Mouse (Mus musculus): ENCODE measurements at regions not wholly inside any gene's neighbourhood (a gene's known extent, or its start where the extent isn't known, plus 50 kb on each side); places are given as distances from the start of the nearest gene placed in this dataset.
A peak's percentile ranks its signal among the peaks of the same experiment; 100 is the strongest.
"Not testable (repeated sequence)": the region's sequence is repeated elsewhere in the genome, so short reads cannot be mapped to it uniquely, and the experiment has no call there.

- DNase-seq (ENCODE audit: extremely low read depth, low read depth): no peak
Measured at GRCm38 (mm10) chr3:5806947-5807575, 56.5 kb downstream of the Gm8797 start.

GRCm38 (mm10) chr3:5811071-5811590 is 60.5 kb downstream of the Gm8797 start:
- no peak for DNase-seq (ENCODE audit: extremely low read depth, low read depth)

- not testable (repeated sequence) for DNase-seq (ENCODE audit: extremely low read depth, low read depth)
Measured at GRCm38 (mm10) chr3:5820243-5820642, 69.6 kb downstream of the Gm8797 start.

- DNase-seq (ENCODE audit: extremely low read depth, low read depth): not testable (repeated sequence)
Measured at GRCm38 (mm10) chr3:5860237-5860636, 109.6 kb downstream of the Gm8797 start.

GRCm38 (mm10) chr3:5870407-5870806 is 119.8 kb downstream of the Gm8797 start:
- DNase-seq (ENCODE audit: extremely low read depth, low read depth): no peak

GRCm38 (mm10) chr3:5879113-5879512 is 128.5 kb downstream of the Gm8797 start:
- DNase-seq (ENCODE audit: extremely low read depth, low read depth): no peak

- DNase-seq (ENCODE audit: extremely low read depth, low read depth): peak; percentile 42
Measured at GRCm38 (mm10) chr3:5917536-5917935, 166.9 kb downstream of the Gm8797 start.

GRCm38 (mm10) chr3:5950243-5950642 is 199.6 kb downstream of the Gm8797 start:
- DNase-seq (ENCODE audit: extremely low read depth, low read depth): not testable (repeated sequence)

- DNase-seq (ENCODE audit: extremely low read depth, low read depth): not testable (repeated sequence)
Measured at GRCm38 (mm10) chr3:5989011-5989645, 238.5 kb downstream of the Gm8797 start.

- no peak for DNase-seq (ENCODE audit: extremely low read depth, low read depth)
Measured at GRCm38 (mm10) chr3:6004423-6004822, 253.8 kb downstream of the Gm8797 start.

GRCm38 (mm10) chr3:6018749-6019148 is 268.1 kb downstream of the Gm8797 start:
- DNase-seq (ENCODE audit: extremely low read depth, low read depth): no peak

GRCm38 (mm10) chr3:6041325-6041724 is 290.7 kb downstream of the Gm8797 start:
- not testable (repeated sequence) for DNase-seq (ENCODE audit: extremely low read depth, low read depth)

- DNase-seq (ENCODE audit: extremely low read depth, low read depth): no peak
Measured at GRCm38 (mm10) chr3:6049472-6050045, 299.0 kb downstream of the Gm8797 start.

GRCm38 (mm10) chr3:6051901-6052300 is 301.3 kb downstream of the Gm8797 start:
- DNase-seq (ENCODE audit: extremely low read depth, low read depth): no peak

GRCm38 (mm10) chr3:6083855-6084254 is 333.2 kb downstream of the Gm8797 start:
- no peak for DNase-seq (ENCODE audit: extremely low read depth, low read depth)

GRCm38 (mm10) chr3:6087267-6087666 is 336.7 kb downstream of the Gm8797 start:
- DNase-seq (ENCODE audit: extremely low read depth, low read depth): no peak

GRCm38 (mm10) chr3:6093931-6094330 is 343.3 kb downstream of the Gm8797 start:
- no peak for DNase-seq (ENCODE audit: extremely low read depth, low read depth)

GRCm38 (mm10) chr3:6094410-6094809 is 343.8 kb downstream of the Gm8797 start:
- not testable (repeated sequence) for DNase-seq (ENCODE audit: extremely low read depth, low read depth)

GRCm38 (mm10) chr3:6100863-6101262 is 350.3 kb downstream of the Gm8797 start:
- no peak for DNase-seq (ENCODE audit: extremely low read depth, low read depth)

GRCm38 (mm10) chr3:6102866-6103265 is 352.3 kb downstream of the Gm8797 start:
- no peak for DNase-seq (ENCODE audit: extremely low read depth, low read depth)

- DNase-seq (ENCODE audit: extremely low read depth, low read depth): peak; percentile 19
Measured at GRCm38 (mm10) chr3:6106659-6107058, 356.1 kb downstream of the Gm8797 start.

GRCm38 (mm10) chr3:6107377-6108155 is 357.0 kb downstream of the Gm8797 start:
- DNase-seq (ENCODE audit: extremely low read depth, low read depth): no peak

Data from MEL-GATA-1-ER (cell line).